Mouse (Mus musculus) heart, embryonic 16.5 days (tissue): Measurements from ENCODE around the gene Ttll12. TPM values are rescaled to one million over a fixed set of nuclear protein-coding genes. Genes with fewer than 3 reads are reported as not detected.

Experiments
- ATAC-seq: fragments of 200-750 bp; cut with Nextera tagmentation; replicated peaks from 2 replicates; pipeline ENCODE4 v1.8.0; 2017; ENCODE audit warnings: moderate number of reproducible peaks; ENCODE audit not compliant: insufficient read depth, low FRiP score; ENCODE audit errors: extremely low read depth
- H3K27ac ChIP-seq: fragments of 300-500 bp; sonication (generic); 2 replicates; pipeline ENCODE4 v1.5.1; 2014; ENCODE audit warnings: mild to moderate bottlenecking, low read length, control low read depth, moderate library complexity
- H3K27me3 ChIP-seq: fragments of 300-500 bp; sonication (generic); 2 replicates; pipeline ENCODE4 v1.6.1; 2014; ENCODE audit warnings: low read length, mixed read lengths; ENCODE audit not compliant: control insufficient read depth, insufficient read depth
- H3K36me3 ChIP-seq: fragments of 300-500 bp; sonication (generic); 2 replicates; pipeline ENCODE4 v1.6.1; 2014; ENCODE audit not compliant: control insufficient read depth, insufficient read depth
- H3K4me1 ChIP-seq: fragments of 300-500 bp; sonication (generic); 2 replicates; pipeline ENCODE4 v1.6.1; 2014; ENCODE audit warnings: low read length, mixed read lengths; ENCODE audit not compliant: control insufficient read depth, insufficient read depth
- H3K4me2 ChIP-seq: fragments of 300-500 bp; sonication (generic); 2 replicates; pipeline ENCODE4 v1.6.1; 2014; ENCODE audit warnings: low read depth, mild to moderate bottlenecking, control low read depth, low read length
- H3K4me3 ChIP-seq: fragments of 300-500 bp; sonication (generic); 2 replicates; pipeline ENCODE4 v1.5.1; 2014; ENCODE audit warnings: mild to moderate bottlenecking, control low read depth, low read length
- H3K9ac ChIP-seq: fragments of 300-500 bp; sonication (generic); 2 replicates; pipeline ENCODE4 v1.6.1; 2014; ENCODE audit warnings: low read length, control low read depth
- H3K9me3 ChIP-seq: fragments of 300-500 bp; sonication (generic); replicated peaks from 2 replicates; pipeline ENCODE4 v1.6.1; 2016; ENCODE audit warnings: low read length; ENCODE audit not compliant: control insufficient read depth
- WGBS: fragments of 180-500 bp; shearing (Covaris S2); extraction: QIAGEN DNeasy Blood & Tissue Kit; methylation state at CpG from one replicate; pipeline ENCODE4 v1.1.7; 2014; 5-methylcytosine and 5-hydroxymethylcytosine counted together
- polyA plus RNA-seq: library from polyadenylated mRNA; unstranded; fragments of >200 nt; fragmentation: Nextera tagmentation; extraction: Ambion mirVana; gene quantifications from 2 replicates; pipeline ENCODE4 v1.2.1, GENCODE M21; 2015

Ttll12 gene
- polyA plus RNA-seq, 1 experiment from 2014 or later = 20.7 TPM

DNA sequence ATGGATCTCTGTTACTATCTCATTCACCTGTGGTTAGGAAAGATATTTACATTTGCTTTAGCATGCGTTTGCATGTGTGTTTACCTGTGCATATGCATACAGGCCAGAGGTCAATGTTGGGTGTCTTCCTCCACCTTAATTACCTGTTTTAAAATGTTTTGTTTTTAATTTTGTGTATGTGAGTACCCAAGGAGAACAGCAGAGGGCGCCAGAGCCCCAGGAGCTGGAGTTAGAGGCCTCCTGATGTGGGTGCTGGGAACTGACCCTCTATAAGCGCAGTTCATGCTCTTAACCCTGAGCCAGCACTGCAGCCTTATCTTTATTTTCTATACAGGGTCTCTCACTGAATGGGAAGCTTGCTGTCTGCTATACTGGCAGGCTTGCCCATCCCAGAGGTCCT is 34.8 kb upstream of the Ttll12 start:
- Histone ChIP-seq H3K36me3 (no peaks in the 10 kb centered on the region), H3K4me3 (no peak overlapping the region), H3K9ac (no peak overlapping the region), H3K4me2 (no peak overlapping the region), H3K27ac (no peak overlapping the region), H3K27me3 (no peaks in the 10 kb centered on the region), H3K9me3 (no peaks in the 10 kb centered on the region; the same call in 1 of the 2 replicates), H3K4me1 (no peaks in the 10 kb centered on the region)
- no peak for ATAC-seq
- 68% methylated on average over 3 of the region's 3 CpGs for WGBS

DNA sequence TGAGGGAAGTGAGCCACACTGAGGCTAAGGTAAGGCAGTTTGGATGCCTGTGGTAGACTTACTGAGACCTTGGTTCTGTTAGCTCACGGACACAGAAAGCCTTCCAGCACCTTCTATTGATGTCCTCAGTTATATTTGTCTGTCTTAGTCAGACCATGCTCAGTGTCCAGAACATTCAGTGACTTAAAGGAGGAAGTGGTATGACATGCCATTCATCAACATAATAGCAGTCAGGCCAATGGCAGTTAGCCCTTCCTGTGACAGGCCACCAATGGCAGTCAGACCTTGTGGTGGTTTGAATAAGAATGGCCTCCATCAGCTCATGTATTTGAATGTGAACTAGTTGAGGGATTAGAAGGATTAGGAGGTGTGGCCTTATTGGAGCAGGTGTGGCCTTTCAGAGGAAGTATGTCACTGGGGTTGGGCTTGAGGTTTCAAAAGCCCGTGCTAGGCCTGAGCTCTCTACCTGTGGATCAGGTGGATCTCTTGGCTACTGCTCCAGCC is 31.2 kb upstream of the Ttll12 start:
- H3K9ac ChIP-seq = no peak overlapping the region
- H3K9me3 ChIP-seq = no peaks in the 10 kb centered on the region; the same call in 1 of the 2 replicates
- ATAC-seq = no peak
- WGBS = 94% methylated on average over 2 of the region's 2 CpGs
- no peak overlapping the region for H3K4me3 ChIP-seq
- H3K4me1 ChIP-seq = no peaks in the 10 kb centered on the region
- no peaks in the 10 kb centered on the region for H3K27me3 ChIP-seq
- no peak overlapping the region for H3K27ac ChIP-seq
- H3K4me2 ChIP-seq = no peak overlapping the region
- H3K36me3 ChIP-seq = no peaks in the 10 kb centered on the region

DNA sequence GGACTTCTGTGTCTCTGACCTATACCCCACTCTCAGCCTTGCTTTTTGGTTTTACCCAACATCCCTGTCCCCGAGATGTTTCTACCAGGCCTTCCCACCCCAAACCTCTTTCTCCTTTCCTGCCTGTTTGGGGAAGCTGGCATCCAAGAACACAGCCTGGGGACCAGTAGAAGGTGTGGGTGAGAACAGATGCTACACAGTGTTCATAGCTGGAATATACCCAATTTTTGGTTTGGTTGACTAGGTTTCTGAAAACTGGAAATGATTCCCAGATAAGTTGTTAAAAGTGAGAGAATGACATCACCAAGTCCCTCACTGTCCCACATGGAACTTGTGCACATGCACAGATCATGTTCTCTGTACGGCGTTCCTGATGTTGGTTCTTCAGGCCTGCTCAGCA is 20.3 kb upstream of the Ttll12 start:
- Histone ChIP-seq H3K9ac (no peak overlapping the region), H3K9me3 (no peaks in the 10 kb centered on the region), H3K4me1 (no peaks in the 10 kb centered on the region), H3K4me3 (no peak overlapping the region), H3K27ac (no peak overlapping the region), H3K36me3 (no peaks in the 10 kb centered on the region), H3K4me2 (no peak overlapping the region), H3K27me3 (no peaks in the 10 kb centered on the region)
- 81% methylated on average over 3 of the region's 3 CpGs for WGBS
- ATAC-seq = no peak

- no peaks in the 10 kb centered on the region for H3K27me3 ChIP-seq
- ATAC-seq = no peak
- no peak overlapping the region for H3K4me2 ChIP-seq
- WGBS = 35% methylated on average over 15 of the region's 15 CpGs
- no peaks in the 10 kb centered on the region for H3K36me3 ChIP-seq
- H3K4me1 ChIP-seq = 0 out of 2 replicates have a peak, but pooled peaks cover 2% of the 10 kb centered on the region
- H3K27ac ChIP-seq = no peak overlapping the region
- no peak overlapping the region; the same call in 1 of the 2 replicates for H3K9ac ChIP-seq
- no peak overlapping the region for H3K4me3 ChIP-seq
- no peaks in the 10 kb centered on the region for H3K9me3 ChIP-seq
These were observed 12.3 kb upstream of the Ttll12 start for GRCm38 (mm10) chr15:83607115-83607802.

GRCm38 (mm10) chr15:83606700-83607099 is 11.7 kb upstream of the Ttll12 start:
- WGBS = 88% methylated on average over 8 of the region's 8 CpGs
- ATAC-seq = no peak
- no peaks in the 10 kb centered on the region for H3K27me3 ChIP-seq
- no peak overlapping the region; the same call in 1 of the 2 replicates for H3K9ac ChIP-seq
- H3K9me3 ChIP-seq = no peaks in the 10 kb centered on the region
- 0 out of 2 replicates have a peak, but pooled peaks cover 2% of the 10 kb centered on the region for H3K4me1 ChIP-seq
- no peak overlapping the region for H3K4me2 ChIP-seq
- H3K36me3 ChIP-seq = no peaks in the 10 kb centered on the region
- H3K27ac ChIP-seq = no peak overlapping the region
- no peak overlapping the region for H3K4me3 ChIP-seq

DNA sequence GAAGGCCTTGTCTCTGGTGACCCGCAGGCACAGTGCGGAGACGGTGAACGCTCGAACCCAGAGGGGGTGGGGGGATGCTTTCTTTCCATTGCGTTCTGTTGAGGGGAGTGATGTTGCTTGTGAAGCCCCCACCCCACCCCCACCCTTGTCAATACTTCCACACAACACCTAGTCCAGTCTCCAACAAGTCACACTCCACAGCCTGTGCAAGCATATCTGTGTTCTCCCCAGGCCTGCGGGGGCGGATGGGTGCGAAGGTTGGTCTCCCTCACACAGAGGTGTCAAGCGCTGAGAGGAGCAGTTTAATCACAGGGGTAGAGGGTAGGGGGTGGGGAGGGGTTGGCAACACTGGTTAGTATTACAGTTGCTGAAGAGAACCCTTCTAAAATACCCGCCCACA is 11.3 kb upstream of the Ttll12 start:
- Histone ChIP-seq H3K9ac (no peak overlapping the region), H3K27ac (no peak overlapping the region), H3K4me2 (no peak overlapping the region), H3K9me3 (no peaks in the 10 kb centered on the region), H3K36me3 (no peaks in the 10 kb centered on the region), H3K4me3 (no peak overlapping the region), H3K4me1 (0 out of 2 replicates have a peak, but pooled peaks cover 2% of the 10 kb centered on the region), H3K27me3 (no peaks in the 10 kb centered on the region)
- WGBS = 71% methylated on average over 11 of the region's 11 CpGs
- ATAC-seq = no peak

DNA sequence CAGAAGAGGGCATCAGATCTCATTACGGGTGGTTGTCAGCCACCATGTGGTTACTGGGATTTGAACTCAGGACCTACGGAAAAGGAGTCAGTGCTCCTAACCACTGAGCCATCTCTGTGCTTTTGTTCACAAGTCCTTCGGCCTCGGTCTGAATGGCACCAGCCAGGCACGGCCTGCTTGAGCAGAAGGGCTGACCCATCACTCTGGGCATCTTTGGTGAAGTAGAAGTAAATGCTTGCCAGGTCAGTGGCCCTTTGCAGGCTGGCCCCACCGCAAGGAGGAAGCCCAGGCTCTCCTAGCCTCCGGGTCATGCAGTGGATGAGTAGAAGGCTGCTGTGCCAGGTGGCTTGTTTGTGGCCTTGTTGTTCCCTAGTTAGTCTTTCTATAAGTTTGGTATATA is 8.5 kb upstream of the Ttll12 start:
- 90% methylated on average over 7 of the region's 7 CpGs for WGBS
- ATAC-seq = no peak
- H3K9ac ChIP-seq = no peak overlapping the region
- no peak overlapping the region for H3K4me2 ChIP-seq
- H3K27ac ChIP-seq = peak overlapping the region; percentile 10; the same call in 1 of the 2 replicates
- H3K4me1 ChIP-seq = 0 out of 2 replicates have a peak, but pooled peaks cover 2% of the 10 kb centered on the region
- no peaks in the 10 kb centered on the region for H3K9me3 ChIP-seq
- no peaks in the 10 kb centered on the region for H3K36me3 ChIP-seq
- no peak overlapping the region for H3K4me3 ChIP-seq
- H3K27me3 ChIP-seq = no peaks in the 10 kb centered on the region

DNA sequence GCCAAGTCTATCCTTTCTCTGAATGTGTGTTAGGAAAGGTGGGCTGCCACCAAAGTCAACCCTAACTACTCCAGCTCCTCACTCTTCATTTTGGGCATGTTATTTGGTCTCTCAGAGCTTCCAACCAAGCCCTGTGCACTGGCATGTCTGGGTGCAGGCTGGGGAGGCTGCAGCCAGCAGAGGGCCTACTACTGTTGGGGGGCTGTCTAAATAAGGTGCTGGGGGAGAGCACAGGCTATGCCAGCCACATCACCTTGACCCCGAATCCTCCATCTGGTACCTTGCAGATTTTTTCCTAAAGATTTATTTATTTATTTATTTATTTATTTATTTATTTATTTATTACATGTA is 8.1 kb upstream of the Ttll12 start:
- H3K27ac ChIP-seq = peak overlapping the region; percentile 53
- no peaks in the 10 kb centered on the region for H3K9me3 ChIP-seq
- H3K4me1 ChIP-seq = 0 out of 2 replicates have a peak, but pooled peaks cover 2% of the 10 kb centered on the region
- H3K9ac ChIP-seq = no peak overlapping the region
- no peak overlapping the region for H3K4me2 ChIP-seq
- H3K4me3 ChIP-seq = no peak overlapping the region
- ATAC-seq = no peak
- 96% methylated on average over 1 of the region's 1 CpGs for WGBS
- no peaks in the 10 kb centered on the region for H3K36me3 ChIP-seq
- no peaks in the 10 kb centered on the region for H3K27me3 ChIP-seq

GRCm38 (mm10) chr15:83602372-83603045 is 7.6 kb upstream of the Ttll12 start:
- no peak overlapping the region for H3K9ac ChIP-seq
- peak overlapping the region; percentile 53 for H3K27ac ChIP-seq
- 68% methylated on average over 11 of the region's 13 CpGs for WGBS
- ATAC-seq = peak; percentile 41; the same call in 1 of the 2 replicates
- no peaks in the 10 kb centered on the region for H3K27me3 ChIP-seq
- H3K4me2 ChIP-seq = no peak overlapping the region
- no peaks in the 10 kb centered on the region for H3K9me3 ChIP-seq
- H3K4me3 ChIP-seq = no peak overlapping the region
- H3K36me3 ChIP-seq = no peaks in the 10 kb centered on the region
- 0 out of 2 replicates have a peak, but pooled peaks cover 2% of the 10 kb centered on the region for H3K4me1 ChIP-seq
